In genomic region chr4:140774025-140774800, GRCm38 (mm10) we compare ENCODE assay signal across 19 mouse cellular contexts. TPM values are rescaled to one million over a fixed set of nuclear protein-coding genes. Genes with fewer than 3 reads are reported as not detected.
DNase-seq lines count a peak whose midpoint lies in the region; ATAC-seq lines count a peak whose summit lies in the region.
"Had no signal": no experiment of that assay in that cellular context is flagged by ENCODE, and none has a peak within 500 bp of the region (broad histone marks: within the 10 kb centered on the region; RNA-seq: fewer than 3 reads in every experiment).

TSS of gene Padi4 (minus strand) at chr4:140774236.

- H3K4me3 ChIP-seq in heart, embryonic 10.5 days: no peak within 1 kb of the TSS
- H3K4me3 ChIP-seq: heart, embryonic 13.5 days; hindbrain, embryonic 10.5 days; lung, embryonic 15.5 days had no signal

- peak within 1 kb of the TSS; percentile 36 for H3K27ac ChIP-seq in heart, embryonic 10.5 days
- H3K27ac ChIP-seq: heart, embryonic 13.5 days; hindbrain, embryonic 10.5 days; lung, embryonic 15.5 days had no signal

- H3K4me1 ChIP-seq in heart, embryonic 10.5 days: peaks cover 21% of the 10 kb centered on the region

- H3K9me3 ChIP-seq in heart, embryonic 10.5 days: no peaks in the 10 kb centered on the region
- H3K9me3 ChIP-seq: heart, embryonic 13.5 days; hindbrain, embryonic 10.5 days; lung, embryonic 15.5 days had no signal

- no peak for DNase-seq in heart, embryonic 10.5 days (ENCODE audit: low spot score)
- DNase-seq in heart, postnatal 10 days: no peak
- DNase-seq in thymus, postnatal 0 days (ENCODE audit: low spot score): no peak
- DNase-seq in thymus, adult 18-20 months: no peak
- no peak for DNase-seq in right cerebral cortex, postnatal 36 days (ENCODE audit: low spot score in 2 of 2)
- DNase-seq in cerebellum, adult 8-10 months: no peak
- no peak for DNase-seq in embryo, embryonic 10.5 days (ENCODE audit: low spot score)
- DNase-seq: kidney, adult 2 months; kidney, postnatal 4 days; right cerebral cortex, postnatal 4 days had no signal

- ATAC-seq in granulocyte monocyte progenitor cell, adult 5-6 weeks (replicated peaks; ENCODE audit: poor library complexity, severe bottlenecking): peak; percentile 40
- ATAC-seq: forebrain, embryonic 14.5 days; midbrain, embryonic 16.5 days; Patski had no signal

- 0 out of 2 replicates have a peak, but pooled peaks cover 5% of the 10 kb centered on the region for H3K27me3 ChIP-seq in heart, embryonic 10.5 days (ENCODE audit: insufficient read depth, poor library complexity, severe bottlenecking)
- H3K27me3 ChIP-seq: lung, embryonic 15.5 days; Patski had no signal

- intact Hi-C loops in heart, postnatal 10 days (cut with DNase I): no loop called here

- WGBS in heart, embryonic 10.5 days: 86% methylated on average over 21 of the region's 21 CpGs

- no peaks in the 10 kb centered on the region for H3K36me3 ChIP-seq in heart, embryonic 10.5 days
- H3K36me3 ChIP-seq: heart, embryonic 13.5 days; hindbrain, embryonic 10.5 days; lung, embryonic 15.5 days had no signal

RNA-seq across cellular contexts. Expression of gene Padi4, which starts in this region (rescaled TPM):
- polyA plus RNA-seq in heart, embryonic 10.5 days (2016; fragmentation: Nextera tagmentation; extraction: Ambion mirVana): 1.9 and 2.9 TPM in 2 replicates
- total RNA-seq in heart, postnatal 10 days (2021): under 1 TPM; 0.40 to 0.48 TPM
- 12.4 and 13.0 TPM in 2 replicates for polyA plus RNA-seq in thymus, postnatal 0 days (2015; fragmentation: Nextera tagmentation; extraction: Ambion mirVana)
- total RNA-seq in granulocyte monocyte progenitor cell, adult 5-6 weeks (2014; fragmentation: Nextera tagmentation): 2.8 and 7.9 TPM in 2 replicates
- 5.1 and 6.4 TPM in 2 replicates for total RNA-seq in granulocyte monocyte progenitor cell, adult 5-6 weeks (2017)
- total RNA-seq: CH12.LX; left cerebral cortex, postnatal 36 days had no signal
- polyA plus RNA-seq: forebrain, embryonic 14.5 days had no signal
